22 mouse cellular contexts compared by ENCODE assay signal in the genomic region with DNA sequence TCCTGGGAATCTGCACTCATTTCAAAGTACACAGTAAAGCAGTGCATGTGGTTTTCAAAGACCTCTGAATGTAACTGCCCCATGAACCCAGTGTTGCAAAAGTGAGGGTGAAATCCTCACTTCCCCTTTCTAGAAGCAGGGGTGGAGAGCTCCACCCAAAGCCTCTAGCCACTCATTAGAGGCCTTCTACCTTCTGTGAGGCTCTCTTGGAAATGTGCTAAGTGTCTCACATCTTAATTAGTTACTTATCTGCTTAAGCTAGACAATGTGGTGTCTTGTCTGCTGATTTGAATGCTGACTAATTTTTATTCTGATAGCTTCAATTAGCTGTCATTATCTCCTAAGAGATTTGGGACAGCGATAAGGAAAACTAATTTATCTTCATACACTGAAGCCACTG. TPM values are rescaled to one million over a fixed set of nuclear protein-coding genes. Genes with fewer than 3 reads are reported as not detected.
DNase-seq lines count a peak whose midpoint lies in the region; ATAC-seq lines count a peak whose summit lies in the region.
"Had no signal": no experiment of that assay in that cellular context is flagged by ENCODE, and none has a peak within 500 bp of the region (broad histone marks: within the 10 kb centered on the region; RNA-seq: fewer than 3 reads in every experiment).

No protein-coding gene starts in this region.

- peak; percentile 37; the same call in 1 of the 2 replicates for ATAC-seq in hindbrain, embryonic 16.5 days
- ATAC-seq in hindbrain, embryonic 12.5 days (ENCODE audit: low FRiP score) = no peak
- peak; percentile 99 for ATAC-seq in granulocyte monocyte progenitor cell, adult 5-6 weeks (replicated peaks; ENCODE audit: poor library complexity, severe bottlenecking)
- peak; percentile 98 for ATAC-seq in neutrophil, adult 5-6 weeks (ENCODE audit: extremely low read depth, insufficient number of reproducible peaks, low FRiP score, poor library complexity, severe bottlenecking)
- ATAC-seq in neural tube, embryonic 15.5 days (ENCODE audit: low FRiP score) = no peak
- ATAC-seq: forebrain, embryonic 14.5 days; inflammation-experienced regulatory T-cells, adult 6 months had no signal

- H3K36me3 ChIP-seq in hindbrain, embryonic 16.5 days (ENCODE audit: control insufficient read depth, insufficient read depth, low read length) = no peaks in the 10 kb centered on the region
- H3K36me3 ChIP-seq in hindbrain, embryonic 12.5 days = no peaks in the 10 kb centered on the region
- no peaks in the 10 kb centered on the region for H3K36me3 ChIP-seq in neural tube, embryonic 15.5 days
- H3K36me3 ChIP-seq: embryonic facial prominence, embryonic 10.5 days; heart, embryonic 13.5 days; limb, embryonic 15.5 days; neural tube, embryonic 12.5 days had no signal

- no peak overlapping the region for H3K4me2 ChIP-seq in hindbrain, embryonic 16.5 days (ENCODE audit: low read length)
- H3K4me2 ChIP-seq in hindbrain, embryonic 12.5 days (replicated peaks) = no peak overlapping the region
- H3K4me2 ChIP-seq in neural tube, embryonic 15.5 days = no peak overlapping the region
- H3K4me2 ChIP-seq: heart, embryonic 13.5 days; limb, embryonic 15.5 days; neural tube, embryonic 12.5 days had no signal

- no peaks in the 10 kb centered on the region for H3K9me3 ChIP-seq in hindbrain, embryonic 16.5 days (ENCODE audit: control insufficient read depth, low read length)
- H3K9me3 ChIP-seq in hindbrain, embryonic 12.5 days (replicated peaks) = no peaks in the 10 kb centered on the region
- H3K9me3 ChIP-seq in neural tube, embryonic 15.5 days (replicated peaks) = no peaks in the 10 kb centered on the region
- H3K9me3 ChIP-seq: embryonic facial prominence, embryonic 10.5 days; heart, embryonic 13.5 days; limb, embryonic 15.5 days; neural tube, embryonic 12.5 days had no signal

- DNase-seq in retina, postnatal 1 day = peak; percentile 53
- DNase-seq in retina, embryonic 14.5 days (ENCODE audit: low spot score) = no peak
- DNase-seq in frontal cortex, postnatal 25 days (ENCODE audit: low spot score in 2 of 2) = no peak
- DNase-seq: cerebellum, adult 11 months; cerebellum, postnatal 25 days; heart, adult 11 months; heart, postnatal 36 days; kidney, adult 9 months; kidney, postnatal 4 days; layer of hippocampus, postnatal 36 days; thymus, adult 2 months had no signal

- H3K4me3 ChIP-seq in hindbrain, embryonic 16.5 days (ENCODE audit: low read length) = no peak overlapping the region
- no peak overlapping the region for H3K4me3 ChIP-seq in hindbrain, embryonic 12.5 days
- H3K4me3 ChIP-seq in neural tube, embryonic 15.5 days (replicated peaks) = no peak overlapping the region
- H3K4me3 ChIP-seq: embryonic facial prominence, embryonic 10.5 days; heart, embryonic 13.5 days; limb, embryonic 15.5 days; neural tube, embryonic 12.5 days had no signal

- H3K4me1 ChIP-seq in hindbrain, embryonic 16.5 days (ENCODE audit: control insufficient read depth, insufficient read depth, low read depth, low read length) = no peaks in the 10 kb centered on the region
- no peaks in the 10 kb centered on the region for H3K4me1 ChIP-seq in hindbrain, embryonic 12.5 days
- no peaks in the 10 kb centered on the region for H3K4me1 ChIP-seq in neural tube, embryonic 15.5 days
- H3K4me1 ChIP-seq: embryonic facial prominence, embryonic 10.5 days; heart, embryonic 13.5 days; limb, embryonic 15.5 days; neural tube, embryonic 12.5 days had no signal

- H3K9ac ChIP-seq in hindbrain, embryonic 16.5 days (ENCODE audit: low read depth, low read length) = no peak overlapping the region
- no peak overlapping the region for H3K9ac ChIP-seq in hindbrain, embryonic 12.5 days
- H3K9ac ChIP-seq in neural tube, embryonic 15.5 days (replicated peaks) = no peak overlapping the region
- H3K9ac ChIP-seq: heart, embryonic 13.5 days; limb, embryonic 15.5 days; neural tube, embryonic 12.5 days had no signal

- no peak overlapping the region for H3K27ac ChIP-seq in hindbrain, embryonic 16.5 days (ENCODE audit: low read depth, low read length)
- no peak overlapping the region for H3K27ac ChIP-seq in hindbrain, embryonic 12.5 days
- no peak overlapping the region for H3K27ac ChIP-seq in neural tube, embryonic 15.5 days (replicated peaks)
- H3K27ac ChIP-seq: embryonic facial prominence, embryonic 10.5 days; heart, embryonic 13.5 days; limb, embryonic 15.5 days; neural tube, embryonic 12.5 days had no signal

- 44% methylated on average over 1 of the region's 1 CpGs for WGBS in hindbrain, embryonic 16.5 days
- 63% methylated on average over 1 of the region's 1 CpGs for WGBS in hindbrain, embryonic 12.5 days
- 64% methylated on average over 1 of the region's 1 CpGs for WGBS in neural tube, embryonic 15.5 days

- no peaks in the 10 kb centered on the region for H3K27me3 ChIP-seq in hindbrain, embryonic 16.5 days (replicated peaks; ENCODE audit: control insufficient read depth, insufficient read depth, low read length)
- no peaks in the 10 kb centered on the region for H3K27me3 ChIP-seq in hindbrain, embryonic 12.5 days
- no peaks in the 10 kb centered on the region for H3K27me3 ChIP-seq in neural tube, embryonic 15.5 days (replicated peaks)
- H3K27me3 ChIP-seq: heart, embryonic 13.5 days; limb, embryonic 15.5 days; neural tube, embryonic 12.5 days had no signal

RNA-seq across cellular contexts. Expression of gene Ibtk, which starts 13.3 kb away (rescaled TPM):
- polyA plus RNA-seq in hindbrain, embryonic 16.5 days (2015; fragmentation: Nextera tagmentation; extraction: Ambion mirVana) = 21.0 and 24.3 TPM in 2 replicates
- polyA plus RNA-seq in hindbrain, embryonic 12.5 days (2016; fragmentation: Nextera tagmentation; extraction: Ambion mirVana) = 43.5 and 47.0 TPM in 2 replicates
- 40.2 and 42.8 TPM in 2 replicates for total RNA-seq in granulocyte monocyte progenitor cell, adult 5-6 weeks (2014; fragmentation: Nextera tagmentation)
- total RNA-seq in granulocyte monocyte progenitor cell, adult 5-6 weeks (2017) = 73.8 and 87.7 TPM in 2 replicates
- total RNA-seq in neutrophil, adult 5-6 weeks (2017) = 90.9 and 110 TPM in 2 replicates
- polyA plus RNA-seq in neural tube, embryonic 15.5 days (2015; fragmentation: Nextera tagmentation; extraction: Ambion mirVana) = 22.5 and 26.1 TPM in 2 replicates

Comparison
In these comparisons a context has a peak if more than half of its experiments do, and no peak if none do; other contexts are left out.
1. ATAC-seq: peak in hindbrain, embryonic 16.5 days (single experiment), granulocyte monocyte progenitor cell, adult 5-6 weeks (single experiment) and neutrophil, adult 5-6 weeks (single experiment); none in hindbrain, embryonic 12.5 days (single experiment) and neural tube, embryonic 15.5 days (single experiment).